Mouse (Mus musculus) embryonic fibroblast, embryonic 13.5 days (primary cell): ENCODE data around the gene Opa3.

Experiments
- CTCF ChIP-seq: IDR thresholded peaks from 2 replicates; pipeline ENCODE4 v1.5.1; 2011; ENCODE audit warnings: mild to moderate bottlenecking, control low read depth, low read length, moderate library complexity, borderline replicate concordance; ENCODE audit not compliant: insufficient read depth
- POLR2A ChIP-seq: IDR thresholded peaks from 2 replicates; pipeline ENCODE4 v1.6.1; 2011; ENCODE audit warnings: low read depth, mild to moderate bottlenecking, control low read depth, low read length, moderate library complexity

DNA sequence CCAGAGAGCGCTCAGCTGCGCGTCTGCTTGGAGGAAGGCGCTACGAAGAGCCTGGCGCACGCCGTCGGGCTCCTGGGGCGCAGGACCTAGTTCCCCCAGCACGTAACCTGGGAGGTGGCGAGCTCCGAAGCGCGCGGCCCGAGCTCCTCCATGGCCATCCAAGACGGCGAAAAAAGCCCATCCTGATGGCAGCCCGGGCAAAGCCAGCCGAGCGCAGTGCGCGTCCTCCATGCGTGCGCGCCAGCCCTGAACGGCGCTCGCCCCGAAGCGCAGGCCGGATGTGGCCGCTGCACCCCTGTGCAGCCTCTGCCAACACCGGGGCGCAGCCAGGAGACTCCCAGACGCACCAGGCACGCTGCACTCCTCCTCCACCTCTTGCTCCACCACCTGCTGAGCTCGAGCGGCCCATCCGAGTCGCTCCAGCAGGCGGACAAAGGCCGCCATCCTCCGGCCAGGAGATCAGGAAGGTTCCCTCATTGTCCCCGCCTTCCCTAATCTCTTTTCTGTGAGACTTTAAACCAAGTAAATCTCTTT, 51.5 kb downstream of the Opa3 start, which contains the start of gene Ppm1n:
- TF ChIP-seq POLR2A (no peak), CTCF (no peak)
